Mouse (Mus musculus) MEL (cell line): ENCODE results near the gene Dusp10. TPM values are rescaled to one million over a fixed set of nuclear protein-coding genes. Genes with fewer than 3 reads are reported as not detected.

Experiments
- DNase-seq: peaks from one replicate; pipeline ENCODE4 v3.0.0; 2011; ENCODE audit warnings: low read depth, low spot score
- H3K27ac ChIP-seq: 2 replicates; pipeline ENCODE4 v1.5.1; 2012; ENCODE audit warnings: low read depth, mild to moderate bottlenecking, control low read depth, low read length, moderate library complexity; ENCODE audit not compliant: control insufficient read depth
- H3K27me3 ChIP-seq, 2 experiments: fragments of 150-350 bp in 1 of 2; sonication (generic) in 1 of 2; 2 replicates each; pipeline ENCODE4 v1.6.1; 2012; ENCODE audit warnings: low read length in 2 of 2, mild to moderate bottlenecking in 2 of 2, improper control_type of control experiment in 1 of 2, moderate library complexity in 1 of 2; ENCODE audit not compliant: insufficient read depth in 2 of 2, control insufficient read depth in 1 of 2
- H3K36me3 ChIP-seq, 2 experiments: 2 replicates each; pipeline ENCODE4 v1.6.1; 2012 to 2014; ENCODE audit warnings: low read length in 2 of 2, improper control_type of control experiment in 1 of 2, inconsistent platforms in 1 of 2, mild to moderate bottlenecking in 1 of 2; ENCODE audit not compliant: insufficient read depth in 2 of 2, control insufficient read depth in 1 of 2
- H3K4me1 ChIP-seq, 2 experiments: fragments of 150-350 bp in 1 of 2; sonication (generic) in 1 of 2; 2 replicates each; pipeline ENCODE4 v1.6.1; 2012; ENCODE audit warnings: low read length in 2 of 2, improper control_type of control experiment in 1 of 2, mild to moderate bottlenecking in 1 of 2; ENCODE audit not compliant: insufficient read depth in 2 of 2, control insufficient read depth in 1 of 2
- H3K4me3 ChIP-seq, 2 experiments: fragments of 150-350 bp in 1 of 2; sonication (generic) in 1 of 2; 2 replicates each; pipeline ENCODE4 v1.5.1; 2012; ENCODE audit warnings: low read depth in 2 of 2, low read length in 2 of 2, mild to moderate bottlenecking in 2 of 2, moderate library complexity in 2 of 2, control low read depth in 1 of 2, improper control_type of control experiment in 1 of 2; ENCODE audit not compliant: control insufficient read depth in 1 of 2, insufficient read depth in 1 of 2
- H3K79me2 ChIP-seq: 2 replicates; pipeline ENCODE4 v1.6.1; 2012; ENCODE audit warnings: mild to moderate bottlenecking, low read length, moderate library complexity; ENCODE audit not compliant: control insufficient read depth, poor library complexity, insufficient read depth
- H3K9ac ChIP-seq: 2 replicates; pipeline ENCODE4 v1.6.1; 2012; ENCODE audit warnings: low read depth, mild to moderate bottlenecking, control low read depth, low read length, moderate library complexity; ENCODE audit not compliant: control insufficient read depth, poor library complexity, severe bottlenecking
- H3K9me3 ChIP-seq: fragments of 150-350 bp; sonication (generic); replicated peaks from 2 replicates; pipeline ENCODE4 v1.6.1; 2012; ENCODE audit warnings: mild to moderate bottlenecking, low read length, improper control_type of control experiment, moderate library complexity; ENCODE audit not compliant: insufficient read depth
- CHD1 ChIP-seq: IDR thresholded peaks from 2 replicates; pipeline ENCODE4 v1.6.1; 2012; ENCODE audit warnings: low read depth, mild to moderate bottlenecking, inconsistent platforms, low read length, improper control_type of control experiment
- CHD2 ChIP-seq: IDR thresholded peaks from 2 replicates; pipeline ENCODE4 v1.6.1; 2011; ENCODE audit warnings: low read length, improper control_type of control experiment
- E2F4 ChIP-seq: IDR thresholded peaks from 2 replicates; pipeline ENCODE4 v1.6.1; 2011; ENCODE audit warnings: low read depth, low read length, improper control_type of control experiment, borderline replicate concordance
- ELF1 ChIP-seq: IDR thresholded peaks from 2 replicates; pipeline ENCODE4 v1.6.1; 2014; ENCODE audit warnings: low read depth, mild to moderate bottlenecking, inconsistent platforms, low read length, improper control_type of control experiment, moderate library complexity
- GABPA ChIP-seq: IDR thresholded peaks from 2 replicates; pipeline ENCODE4 v1.6.1; 2012; ENCODE audit warnings: low read depth, mild to moderate bottlenecking, inconsistent platforms, low read length, improper control_type of control experiment, moderate library complexity
- HCFC1 ChIP-seq: IDR thresholded peaks from 2 replicates; pipeline ENCODE4 v1.6.1; 2012; ENCODE audit warnings: low read depth, mild to moderate bottlenecking, inconsistent platforms, low read length, improper control_type of control experiment, moderate library complexity
- KAT2A ChIP-seq: conservative IDR thresholded peaks from 2 replicates; pipeline ENCODE4 v1.6.1; 2012; ENCODE audit warnings: low read depth, low read length, improper control_type of control experiment, inconsistent platforms
- MAZ ChIP-seq: IDR thresholded peaks from 2 replicates; pipeline ENCODE4 v1.6.1; 2012; ENCODE audit warnings: low read depth, mild to moderate bottlenecking, inconsistent platforms, low read length, improper control_type of control experiment
- MEF2A ChIP-seq: IDR thresholded peaks from 2 replicates; pipeline ENCODE4 v1.6.1; 2014; ENCODE audit warnings: low read depth, mild to moderate bottlenecking, inconsistent platforms, low read length, improper control_type of control experiment; ENCODE audit not compliant: poor library complexity, insufficient replicate concordance, severe bottlenecking; ENCODE audit errors: extremely low read depth
- MXI1 ChIP-seq: IDR thresholded peaks from 2 replicates; pipeline ENCODE4 v1.6.1; 2011; ENCODE audit warnings: mild to moderate bottlenecking, low read depth, low read length, improper control_type of control experiment
- MYB ChIP-seq: IDR thresholded peaks from 2 replicates; pipeline ENCODE4 v1.6.1; 2011; ENCODE audit warnings: mild to moderate bottlenecking, low read depth, low read length, improper control_type of control experiment
- MYC ChIP-seq: IDR thresholded peaks from 2 replicates; pipeline ENCODE4 v1.6.1; 2011; ENCODE audit warnings: low read depth, mild to moderate bottlenecking, low read length, improper control_type of control experiment, moderate library complexity
- NELFE ChIP-seq: IDR thresholded peaks from 2 replicates; pipeline ENCODE4 v1.6.1; 2011; ENCODE audit warnings: low read depth, low read length, improper control_type of control experiment
- POLR2A ChIP-seq, 2 experiments: IDR thresholded peaks; 2 replicates each; pipeline ENCODE4 v1.6.1; 2011 to 2012; ENCODE audit warnings: low read length in 2 of 2, mild to moderate bottlenecking in 2 of 2, control low read depth in 1 of 2, improper control_type of control experiment in 1 of 2, low read depth in 1 of 2, moderate library complexity in 1 of 2; ENCODE audit not compliant: control insufficient read depth in 1 of 2, insufficient read depth in 1 of 2, poor library complexity in 1 of 2
- POLR2AphosphoS2 ChIP-seq: IDR thresholded peaks from 2 replicates; pipeline ENCODE4 v1.6.1; 2011; ENCODE audit warnings: low read length, improper control_type of control experiment
- POLR2AphosphoS5 ChIP-seq: IDR thresholded peaks from 2 replicates; pipeline ENCODE4 v1.6.1; 2012; ENCODE audit warnings: low read depth, borderline replicate concordance, mild to moderate bottlenecking, inconsistent platforms, low read length, moderate library complexity, mixed read lengths
- RAD21 ChIP-seq: IDR thresholded peaks from 2 replicates; pipeline ENCODE4 v1.6.1; 2011; ENCODE audit warnings: mild to moderate bottlenecking, low read depth, low read length, improper control_type of control experiment
- TAL1 ChIP-seq: IDR thresholded peaks from 2 replicates; pipeline ENCODE4 v1.6.1; 2012; ENCODE audit warnings: mild to moderate bottlenecking, inconsistent platforms, low read length, moderate library complexity, mixed read lengths
- TBP ChIP-seq: IDR thresholded peaks from 2 replicates; pipeline ENCODE4 v1.8.0; 2011; ENCODE audit warnings: low read depth, low read length, improper control_type of control experiment
- TCF12 ChIP-seq: IDR thresholded peaks from 2 replicates; pipeline ENCODE4 v1.6.1; 2014; ENCODE audit warnings: low read depth, mild to moderate bottlenecking, inconsistent platforms, low read length, improper control_type of control experiment, moderate library complexity
- ZKSCAN1 ChIP-seq: IDR thresholded peaks from 2 replicates; pipeline ENCODE4 v1.6.1; 2012; ENCODE audit warnings: low read depth, mild to moderate bottlenecking, inconsistent platforms, low read length, improper control_type of control experiment, moderate library complexity
- ZMIZ1 ChIP-seq: IDR thresholded peaks from 2 replicates; pipeline ENCODE4 v1.6.1; 2012; ENCODE audit warnings: low read depth, mild to moderate bottlenecking, inconsistent platforms, low read length, improper control_type of control experiment, moderate library complexity
- ZNF384 ChIP-seq: IDR thresholded peaks from 2 replicates; pipeline ENCODE4 v1.6.1; 2012; ENCODE audit warnings: low read depth, mild to moderate bottlenecking, inconsistent platforms, low read length, improper control_type of control experiment
- polyA plus RNA-seq, 2 experiments: library from polyadenylated mRNA; stranded (reverse) in 1 of 2; unstranded in 1 of 2; fragments of >175 nt in 1 of 2; fragments of >200 nt in 1 of 2; gene quantifications; 2 replicates each; pipeline versions ENCODE4 v1.2.1 to v1.2.4; 2012; ENCODE audit warnings: low replicate concordance in 2 of 2, low read depth in 1 of 2; ENCODE audit not compliant: insufficient read length in 2 of 2, insufficient read depth in 1 of 2, missing spikeins in 1 of 2
- total RNA-seq: library from RNA; depleted of rRNA; stranded (reverse); fragments of 300-350 nt; gene quantifications from 2 replicates; pipeline ENCODE4 v1.2.3, GENCODE M21; 2012

The Dusp10 gene
- total and polyA plus RNA-seq, 3 experiments, result 1.4 to 2.3 TPM; not detected in 1

GRCm38 (mm10) chr1:184051286-184051685 lies 38.2 kb downstream of the Dusp10 start:
- no peak for DNase-seq
- H3K4me1 ChIP-seq, result peaks cover 0 to 4% of the 10 kb centered on the region in 2 experiments; a peak in 2 of 4 replicates
- H3K9me3 ChIP-seq, result no peaks in the 10 kb centered on the region
- H3K27me3 ChIP-seq, result no peaks in the 10 kb centered on the region
- TF ChIP-seq ZKSCAN1 (no peak), GABPA (no peak), MAZ (no peak), TAL1 (no peak), CHD2 (no peak), ELF1 (no peak), E2F4 (no peak), RAD21 (no peak), ZNF384 (no peak), HCFC1 (no peak), MYC (no peak), TBP (no peak), MYB (no peak)
- no peak overlapping the region for H3K9ac ChIP-seq
- H3K27ac ChIP-seq, result no peak overlapping the region
- no peak overlapping the region for H3K4me3 ChIP-seq
- H3K36me3 ChIP-seq, result peaks cover 0 to 6% of the 10 kb centered on the region in 2 experiments; a peak in 2 of 4 replicates
- no peaks in the 10 kb centered on the region; the same call in 1 of the 2 replicates for H3K79me2 ChIP-seq

GRCm38 (mm10) chr1:184051824-184052223 lies 38.7 kb downstream of the Dusp10 start:
- Histone ChIP-seq H3K36me3 (peaks cover 0 to 6% of the 10 kb centered on the region in 2 experiments; a peak in 2 of 4 replicates), H3K4me3 (no peak overlapping the region), H3K27me3 (no peaks in the 10 kb centered on the region), H3K9me3 (no peaks in the 10 kb centered on the region), H3K27ac (no peak overlapping the region), H3K4me1 (peaks cover 0 to 4% of the 10 kb centered on the region in 2 experiments; a peak in 2 of 4 replicates), H3K79me2 (no peaks in the 10 kb centered on the region; the same call in 1 of the 2 replicates), H3K9ac (no peak overlapping the region)
- DNase-seq, result no peak
- TF ChIP-seq CHD2, result no peak
- TF ChIP-seq POLR2AphosphoS5, result no peak
- no peak for TF ChIP-seq POLR2AphosphoS2
- TF ChIP-seq ZKSCAN1, result no peak
- no peak for TF ChIP-seq POLR2A (IDR thresholded peaks at IDR 0.05; ENCODE audit: control insufficient read depth in 1 of 2, insufficient read depth in 1 of 2, low read depth in 1 of 2, low read length in 2 of 2, poor library complexity in 1 of 2)
- no peak for TF ChIP-seq ZNF384
- no peak for TF ChIP-seq ZMIZ1
- TF ChIP-seq NELFE, result no peak
- no peak for TF ChIP-seq MXI1
- TF ChIP-seq MEF2A, result no peak
- TF ChIP-seq CHD1, result no peak
- TF ChIP-seq KAT2A, result no peak
- no peak for TF ChIP-seq TCF12
